Mouse (Mus musculus) forebrain, embryonic 14.5 days (tissue): Measurements from ENCODE around the gene Akr1c13. TPM values are rescaled to one million over a fixed set of nuclear protein-coding genes. Genes with fewer than 3 reads are reported as not detected.
"Not testable (repeated sequence)": the region's sequence is repeated elsewhere in the genome, so short reads cannot be mapped to it uniquely, and the experiment has no call there.

Experiments used
- ATAC-seq: fragments of 200-750 bp; cut with Nextera tagmentation; 2 replicates; pipeline ENCODE4 v1.8.0; 2017; ENCODE audit warnings: mild to moderate bottlenecking, moderate library complexity
- DNase-seq: peaks from one replicate; pipeline ENCODE4 v3.0.0-alpha.2; 2015; ENCODE audit warnings: low spot score
- H3K27ac ChIP-seq: fragments of 300-500 bp; sonication (generic); 2 replicates; pipeline ENCODE4 v1.5.1; 2014; ENCODE audit warnings: low read depth, mild to moderate bottlenecking, control low read depth, low read length, moderate library complexity
- H3K27me3 ChIP-seq: fragments of 300-500 bp; sonication (generic); replicated peaks from 2 replicates; pipeline ENCODE4 v1.6.1; 2014; ENCODE audit warnings: low read length, control low read depth, mixed read lengths; ENCODE audit not compliant: control insufficient read depth, insufficient read depth
- H3K36me3 ChIP-seq: fragments of 300-500 bp; sonication (generic); 2 replicates; pipeline ENCODE4 v1.6.1; 2014; ENCODE audit warnings: low read length, control low read depth; ENCODE audit not compliant: control insufficient read depth, insufficient read depth
- H3K4me1 ChIP-seq: fragments of 300-500 bp; sonication (generic); 2 replicates; pipeline ENCODE4 v1.6.1; 2014; ENCODE audit warnings: antibody characterized with exemption, low read length, control low read depth; ENCODE audit not compliant: control insufficient read depth, insufficient read depth
- H3K4me2 ChIP-seq: fragments of 300-500 bp; sonication (generic); 2 replicates; pipeline ENCODE4 v1.6.1; 2014; ENCODE audit warnings: mild to moderate bottlenecking, control low read depth, low read length
- H3K4me3 ChIP-seq: fragments of 300-500 bp; sonication (generic); 2 replicates; pipeline ENCODE4 v1.5.1; 2014; ENCODE audit warnings: low read depth, low read length, control low read depth
- H3K9ac ChIP-seq: fragments of 300-500 bp; sonication (generic); 2 replicates; pipeline ENCODE4 v1.6.1; 2014; ENCODE audit warnings: mild to moderate bottlenecking, low read length, control low read depth, moderate library complexity
- H3K9me3 ChIP-seq: fragments of 300-500 bp; sonication (generic); replicated peaks from 2 replicates; pipeline ENCODE4 v1.6.1; 2016; ENCODE audit warnings: low read length, control low read depth, mixed read lengths; ENCODE audit not compliant: control insufficient read depth
- WGBS: fragments of 180-500 bp; shearing (Covaris S2); extraction: QIAGEN DNeasy Blood & Tissue Kit; methylation state at CpG from one replicate; pipeline ENCODE4 v1.1.7; 2014; 5-methylcytosine and 5-hydroxymethylcytosine counted together
- polyA plus RNA-seq: library from polyadenylated mRNA; unstranded; fragments of >200 nt; fragmentation: Nextera tagmentation; extraction: Ambion mirVana; gene quantifications from 2 replicates; pipeline ENCODE4 v1.2.1, GENCODE M21; 2014

The Akr1c13 gene
- polyA plus RNA-seq, 1 experiment from 2014 or later: 2.4 TPM

- 52% methylated on average over 9 of the region's 9 CpGs for WGBS
- Histone ChIP-seq H3K27ac (no peak overlapping the region), H3K27me3 (no peaks in the 10 kb centered on the region), H3K4me2 (no peak overlapping the region), H3K9me3 (no peaks in the 10 kb centered on the region), H3K36me3 (no peaks in the 10 kb centered on the region), H3K4me3 (no peak overlapping the region), H3K4me1 (no peaks in the 10 kb centered on the region), H3K9ac (no peak overlapping the region)
- ATAC-seq (no peak), DNase-seq (no peak)
These were observed 7.8 kb upstream of the Akr1c13 start for GRCm38 (mm10) chr13:4183116-4183515.

- not testable (repeated sequence) for ATAC-seq, H3K27ac ChIP-seq, H3K9ac ChIP-seq, H3K4me3 ChIP-seq, H3K4me1 ChIP-seq, H3K4me2 ChIP-seq, H3K27me3 ChIP-seq, H3K36me3 ChIP-seq, H3K9me3 ChIP-seq
- 77% methylated on average over 7 of the region's 7 CpGs for WGBS
- DNase-seq: peak; percentile 0
These were observed 4.1 kb upstream of the Akr1c13 start for GRCm38 (mm10) chr13:4186641-4187411.

GRCm38 (mm10) chr13:4188174-4188573 is 2.8 kb upstream of the Akr1c13 start:
- H3K4me2 ChIP-seq: no peak overlapping the region
- H3K27me3 ChIP-seq: no peaks in the 10 kb centered on the region
- H3K9me3 ChIP-seq: no peaks in the 10 kb centered on the region
- DNase-seq (peak; percentile 10), ATAC-seq (no peak)
- H3K9ac ChIP-seq: no peak overlapping the region
- no peak overlapping the region for H3K4me3 ChIP-seq
- H3K4me1 ChIP-seq: no peaks in the 10 kb centered on the region
- no peak overlapping the region for H3K27ac ChIP-seq
- WGBS: 84% methylated on average over 2 of the region's 2 CpGs
- H3K36me3 ChIP-seq: no peaks in the 10 kb centered on the region

GRCm38 (mm10) chr13:4192511-4192910 is 1.6 kb downstream of the Akr1c13 start:
- Histone ChIP-seq H3K4me3 (no peak overlapping the region), H3K27ac (no peak overlapping the region), H3K4me2 (no peak overlapping the region), H3K27me3 (no peaks in the 10 kb centered on the region), H3K36me3 (no peaks in the 10 kb centered on the region), H3K9ac (no peak overlapping the region), H3K9me3 (no peaks in the 10 kb centered on the region), H3K4me1 (no peaks in the 10 kb centered on the region)
- WGBS: 80% methylated on average over 3 of the region's 3 CpGs
- no peak for ATAC-seq
- DNase-seq: no peak

GRCm38 (mm10) chr13:4206147-4206903 is 15.4 kb downstream of the Akr1c13 start:
- Histone ChIP-seq H3K4me1 (no peaks in the 10 kb centered on the region), H3K27me3 (no peaks in the 10 kb centered on the region), H3K4me3 (no peak overlapping the region), H3K9ac (no peak overlapping the region), H3K27ac (no peak overlapping the region), H3K4me2 (no peak overlapping the region), H3K36me3 (no peaks in the 10 kb centered on the region), H3K9me3 (no peaks in the 10 kb centered on the region)
- ATAC-seq: no peak
- WGBS: 22% methylated on average over 1 of the region's 1 CpGs
- no peak for DNase-seq

- Histone ChIP-seq H3K27me3 (no peaks in the 10 kb centered on the region), H3K9me3 (no peaks in the 10 kb centered on the region)
- no peak for DNase-seq
These were observed 20.8 kb downstream of the Akr1c13 start for GRCm38 (mm10) chr13:4211560-4212299.

GRCm38 (mm10) chr13:4212309-4212708 is 21.4 kb downstream of the Akr1c13 start:
- H3K4me1 ChIP-seq: no peaks in the 10 kb centered on the region
- WGBS: 52% methylated on average over 3 of the region's 3 CpGs
- H3K9ac ChIP-seq: no peak overlapping the region
- no peaks in the 10 kb centered on the region for H3K9me3 ChIP-seq
- no peak overlapping the region for H3K4me2 ChIP-seq
- H3K4me3 ChIP-seq: no peak overlapping the region
- no peak overlapping the region for H3K27ac ChIP-seq
- H3K36me3 ChIP-seq: no peaks in the 10 kb centered on the region
- no peak for DNase-seq
- no peaks in the 10 kb centered on the region for H3K27me3 ChIP-seq
- ATAC-seq: no peak

More at GRCm38 (mm10) chr13:4211560-4212299, 20.8 kb downstream of the Akr1c13 start:
- ATAC-seq: no peak
- no peak overlapping the region for H3K4me2 ChIP-seq
- H3K27ac ChIP-seq: no peak overlapping the region
- no peaks in the 10 kb centered on the region for H3K4me1 ChIP-seq
- WGBS: 67% methylated on average over 17 of the region's 20 CpGs
- H3K36me3 ChIP-seq: no peaks in the 10 kb centered on the region
- H3K4me3 ChIP-seq: no peak overlapping the region
- no peak overlapping the region for H3K9ac ChIP-seq

GRCm38 (mm10) chr13:4215496-4215895 is 24.5 kb downstream of the Akr1c13 start:
- H3K27ac ChIP-seq, H3K4me2 ChIP-seq, H3K9ac ChIP-seq, H3K27me3 ChIP-seq, H3K4me1 ChIP-seq, H3K36me3 ChIP-seq, H3K9me3 ChIP-seq, H3K4me3 ChIP-seq, ATAC-seq, DNase-seq: not testable (repeated sequence)
- 62% methylated on average over 1 of the region's 1 CpGs for WGBS
